9 mouse cellular contexts compared by ENCODE assay signal in genomic region chr1:182839332-182839929, GRCm38 (mm10).
DNase-seq lines count a peak whose midpoint lies in the region; ATAC-seq lines count a peak whose summit lies in the region.
"Had no signal": no experiment of that assay in that cellular context is flagged by ENCODE, and none has a peak within 500 bp of the region (broad histone marks: within the 10 kb centered on the region; RNA-seq: fewer than 3 reads in every experiment).

No protein-coding gene starts in this region.

- H3K27ac ChIP-seq in limb, embryonic 15.5 days = 0 out of 2 replicates have a peak overlapping the region, but pooled peaks have one; percentile 11
- no peak overlapping the region for H3K27ac ChIP-seq in limb, embryonic 10.5 days
- peak overlapping the region; percentile 36; the same call in 1 of the 2 replicates for H3K27ac ChIP-seq in forebrain, embryonic 12.5 days
- H3K27ac ChIP-seq in neural tube, embryonic 12.5 days = 0 out of 2 replicates have a peak overlapping the region, but pooled peaks have one; percentile 5

- peak; percentile 13; the same call in 1 of the 2 replicates for ATAC-seq in frontal cortex, adult (ENCODE audit: low TSS enrichment)
- no peak for ATAC-seq in limb, embryonic 15.5 days (ENCODE audit: insufficient number of reproducible peaks, low FRiP score, low TSS enrichment, low read depth)
- no peak for ATAC-seq in forebrain, embryonic 12.5 days (ENCODE audit: low FRiP score)
- ATAC-seq in neural tube, embryonic 12.5 days (ENCODE audit: low FRiP score, low read depth) = no peak

- H3K9ac ChIP-seq in limb, embryonic 15.5 days = no peak overlapping the region
- H3K9ac ChIP-seq in forebrain, embryonic 12.5 days = no peak overlapping the region
- no peak overlapping the region for H3K9ac ChIP-seq in neural tube, embryonic 12.5 days

- 79% methylated on average over 4 of the region's 4 CpGs for WGBS in limb, embryonic 15.5 days
- WGBS in limb, embryonic 10.5 days = 86% methylated on average over 4 of the region's 4 CpGs
- 85% methylated on average over 4 of the region's 4 CpGs for WGBS in forebrain, embryonic 12.5 days
- WGBS in neural tube, embryonic 12.5 days = 66% methylated on average over 4 of the region's 4 CpGs

- peaks cover 12% of the 10 kb centered on the region for H3K4me1 ChIP-seq in limb, embryonic 15.5 days
- peaks cover 19% of the 10 kb centered on the region for H3K4me1 ChIP-seq in limb, embryonic 10.5 days
- H3K4me1 ChIP-seq in forebrain, embryonic 12.5 days = peaks cover 11% of the 10 kb centered on the region
- peaks cover 21% of the 10 kb centered on the region for H3K4me1 ChIP-seq in neural tube, embryonic 12.5 days

- DNase-seq in frontal cortex, postnatal 25 days (ENCODE audit: low spot score in 2 of 2) = no peak
- DNase-seq in limb, embryonic 10.5 days (ENCODE audit: low spot score) = no peak
- no peak for DNase-seq in right cerebral cortex, postnatal 10 days (ENCODE audit: low spot score in 2 of 2)
- DNase-seq in urinary bladder, postnatal 25 days (ENCODE audit: low spot score) = no peak
- DNase-seq: liver had no signal

- no peaks in the 10 kb centered on the region for H3K9me3 ChIP-seq in limb, embryonic 15.5 days
- H3K9me3 ChIP-seq in limb, embryonic 10.5 days (replicated peaks) = no peaks in the 10 kb centered on the region
- no peaks in the 10 kb centered on the region for H3K9me3 ChIP-seq in forebrain, embryonic 12.5 days
- H3K9me3 ChIP-seq in neural tube, embryonic 12.5 days = no peaks in the 10 kb centered on the region

- no peaks in the 10 kb centered on the region for H3K36me3 ChIP-seq in limb, embryonic 15.5 days
- H3K36me3 ChIP-seq in limb, embryonic 10.5 days = no peaks in the 10 kb centered on the region
- no peaks in the 10 kb centered on the region for H3K36me3 ChIP-seq in forebrain, embryonic 12.5 days (replicated peaks)
- no peaks in the 10 kb centered on the region for H3K36me3 ChIP-seq in neural tube, embryonic 12.5 days

- H3K4me2 ChIP-seq in limb, embryonic 15.5 days = no peak overlapping the region
- no peak overlapping the region for H3K4me2 ChIP-seq in forebrain, embryonic 12.5 days
- no peak overlapping the region for H3K4me2 ChIP-seq in neural tube, embryonic 12.5 days (replicated peaks)

- H3K4me3 ChIP-seq in limb, embryonic 15.5 days = no peak overlapping the region
- no peak overlapping the region for H3K4me3 ChIP-seq in limb, embryonic 10.5 days
- H3K4me3 ChIP-seq in forebrain, embryonic 12.5 days (replicated peaks) = no peak overlapping the region
- H3K4me3 ChIP-seq in neural tube, embryonic 12.5 days = no peak overlapping the region

- no peaks in the 10 kb centered on the region for H3K27me3 ChIP-seq in limb, embryonic 15.5 days
- no peaks in the 10 kb centered on the region for H3K27me3 ChIP-seq in limb, embryonic 10.5 days (ENCODE audit: low read depth, poor library complexity, severe bottlenecking)
- no peaks in the 10 kb centered on the region for H3K27me3 ChIP-seq in forebrain, embryonic 12.5 days
- H3K27me3 ChIP-seq in neural tube, embryonic 12.5 days (replicated peaks) = no peaks in the 10 kb centered on the region
